Mouse (Mus musculus) midbrain, embryonic 11.5 days (tissue): Measurements from ENCODE around the gene Adap1. TPM values are rescaled to one million over a fixed set of nuclear protein-coding genes. Genes with fewer than 3 reads are reported as not detected.
A peak's percentile ranks its signal among the peaks of the same experiment; 100 is the strongest.

ENCODE experiments used
- ATAC-seq: fragments of 200-750 bp; cut with Nextera tagmentation; 2 replicates; pipeline ENCODE4 v1.8.0; 2017; ENCODE audit warnings: moderate TSS enrichment, moderate library complexity; ENCODE audit not compliant: low FRiP score
- DNase-seq: peaks from one replicate; pipeline ENCODE4 v3.0.0; 2015; ENCODE audit warnings: low spot score; ENCODE audit errors: missing footprints
- H3K27ac ChIP-seq: fragments of 300-500 bp; sonication (generic); 2 replicates; pipeline ENCODE4 v1.5.1; 2014; ENCODE audit warnings: low read depth, low read length
- H3K27me3 ChIP-seq: fragments of 300-500 bp; sonication (generic); 2 replicates; pipeline ENCODE4 v1.6.1; 2014; ENCODE audit warnings: mild to moderate bottlenecking, low read length, moderate library complexity, mixed read lengths; ENCODE audit not compliant: control insufficient read depth, insufficient read depth
- H3K36me3 ChIP-seq: fragments of 300-500 bp; sonication (generic); 2 replicates; pipeline ENCODE4 v1.6.1; 2014; ENCODE audit warnings: mild to moderate bottlenecking, low read length, moderate library complexity, mixed read lengths; ENCODE audit not compliant: control insufficient read depth, insufficient read depth
- H3K4me1 ChIP-seq: fragments of 300-500 bp; sonication (generic); 2 replicates; pipeline ENCODE4 v1.6.1; 2014; ENCODE audit warnings: low read length; ENCODE audit not compliant: control insufficient read depth, insufficient read depth
- H3K4me2 ChIP-seq: fragments of 300-500 bp; sonication (generic); 2 replicates; pipeline ENCODE4 v1.6.1; 2014; ENCODE audit warnings: mild to moderate bottlenecking, moderate library complexity
- H3K4me3 ChIP-seq: fragments of 300-500 bp; sonication (generic); 2 replicates; pipeline ENCODE4 v1.5.1; 2014; ENCODE audit warnings: low read depth, low read length
- H3K9ac ChIP-seq: fragments of 300-500 bp; sonication (generic); 2 replicates; pipeline ENCODE4 v1.6.1; 2014; ENCODE audit warnings: low read length
- H3K9me3 ChIP-seq: fragments of 300-500 bp; sonication (generic); 2 replicates; pipeline ENCODE4 v1.6.1; 2016; ENCODE audit warnings: low read length; ENCODE audit not compliant: control insufficient read depth
- whole genome bisulfite sequencing: fragments of 180-500 bp; shearing (Covaris S2); extraction: QIAGEN DNeasy Blood & Tissue Kit; methylation state at CpG from one replicate; pipeline ENCODE4 v1.1.7; 2014; 5-methylcytosine and 5-hydroxymethylcytosine counted together
- polyA plus RNA-seq: library from polyadenylated mRNA; unstranded; fragments of >200 nt; fragmentation: Nextera tagmentation; extraction: Ambion mirVana; gene quantifications from 2 replicates; pipeline ENCODE4 v1.2.1, GENCODE M21; 2014

Adap1 gene
- polyA plus RNA-seq, 1 experiment from 2014 or later: 2.4 TPM

DNA sequence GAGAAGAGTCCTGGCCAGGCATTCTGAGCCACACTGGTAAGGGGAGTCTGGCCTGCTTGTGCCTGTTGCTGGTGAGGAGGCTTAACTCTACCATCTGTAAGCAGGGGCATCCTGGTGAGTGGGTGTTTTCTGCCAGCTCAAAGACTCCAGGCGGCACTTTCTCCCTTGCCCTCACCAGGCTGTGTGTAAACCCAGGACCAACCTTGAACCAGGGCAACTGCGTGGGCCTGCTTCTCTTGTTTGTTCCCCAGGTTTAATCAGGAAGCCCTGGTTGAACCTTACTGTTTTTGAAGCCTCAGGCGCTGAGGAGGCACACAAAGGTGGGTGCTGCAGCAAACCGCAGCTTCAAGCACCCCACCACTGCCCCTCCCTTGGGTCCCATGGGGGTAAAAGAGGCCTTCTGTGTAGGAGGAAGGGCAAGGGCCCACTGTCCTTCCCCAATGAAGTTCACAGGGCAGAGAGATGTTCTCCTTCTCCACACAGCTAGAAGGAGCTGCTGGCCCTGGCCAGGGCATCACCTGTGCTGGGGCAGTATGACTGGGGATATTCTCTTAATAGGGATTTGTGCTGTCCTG lies 42.5 kb upstream of the Adap1 start:
- 94% methylated on average over 4 of the region's 4 CpGs for WGBS
- Histone ChIP-seq H3K27ac (no peak overlapping the region), H3K36me3 (no peaks in the 10 kb centered on the region), H3K9me3 (no peaks in the 10 kb centered on the region), H3K27me3 (no peaks in the 10 kb centered on the region), H3K4me1 (peaks cover 9% of the 10 kb centered on the region), H3K4me2 (no peak overlapping the region), H3K9ac (no peak overlapping the region), H3K4me3 (no peak overlapping the region)
- ATAC-seq: no peak
- DNase-seq: no peak

DNA sequence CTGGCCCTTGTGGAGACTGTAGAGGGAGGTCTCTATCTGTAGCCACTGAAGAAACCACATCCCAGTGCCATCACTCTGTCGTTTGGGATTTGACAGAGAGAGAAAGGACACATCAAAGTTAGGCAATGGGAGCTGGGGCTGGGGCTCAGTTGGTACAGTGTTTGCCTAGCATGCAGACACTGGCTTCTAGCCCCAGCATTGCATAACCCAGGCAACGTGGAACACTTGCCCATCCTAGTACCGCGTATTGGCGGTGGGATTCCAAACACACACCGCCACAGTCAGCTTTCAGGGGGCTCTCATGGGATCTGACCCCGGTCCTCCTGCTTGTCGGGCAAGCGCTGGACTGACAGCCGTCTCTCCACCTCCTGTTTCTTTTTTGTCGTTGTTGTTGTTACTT lies 41.1 kb upstream of the Adap1 start:
- WGBS: 84% methylated on average over 11 of the region's 11 CpGs
- Histone ChIP-seq H3K36me3 (no peaks in the 10 kb centered on the region), H3K9me3 (no peaks in the 10 kb centered on the region), H3K4me2 (no peak overlapping the region), H3K4me3 (no peak overlapping the region), H3K9ac (no peak overlapping the region), H3K27me3 (no peaks in the 10 kb centered on the region), H3K4me1 (peaks cover 3% of the 10 kb centered on the region), H3K27ac (no peak overlapping the region)
- ATAC-seq (no peak), DNase-seq (no peak)

DNA sequence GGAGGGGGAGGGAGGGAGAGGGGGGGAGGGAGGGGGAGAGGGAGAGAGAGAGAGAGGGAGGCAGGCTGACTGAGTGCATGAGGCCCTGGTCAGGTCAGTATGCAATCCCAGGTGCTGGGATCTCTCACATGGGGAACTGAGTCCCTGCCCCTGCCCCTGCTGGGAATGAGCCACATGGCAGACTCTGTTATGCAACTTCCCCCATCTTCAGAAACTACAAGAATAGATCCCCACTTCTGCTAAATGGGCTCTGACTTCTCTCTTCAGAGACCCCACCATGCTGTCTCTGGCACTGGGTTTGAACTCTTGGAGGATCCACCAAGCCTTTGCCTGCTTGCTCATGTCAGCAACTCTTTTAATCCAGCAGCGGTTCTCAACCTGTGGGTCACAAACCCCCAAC lies 40.4 kb upstream of the Adap1 start:
- no peaks in the 10 kb centered on the region for H3K27me3 ChIP-seq
- peaks cover 3% of the 10 kb centered on the region for H3K4me1 ChIP-seq
- no peaks in the 10 kb centered on the region for H3K9me3 ChIP-seq
- H3K27ac ChIP-seq: no peak overlapping the region
- 72% methylated on average over 1 of the region's 1 CpGs for WGBS
- H3K36me3 ChIP-seq: no peaks in the 10 kb centered on the region
- no peak overlapping the region for H3K4me2 ChIP-seq
- H3K4me3 ChIP-seq: no peak overlapping the region
- ATAC-seq (no peak), DNase-seq (no peak)
- no peak overlapping the region for H3K9ac ChIP-seq

DNA sequence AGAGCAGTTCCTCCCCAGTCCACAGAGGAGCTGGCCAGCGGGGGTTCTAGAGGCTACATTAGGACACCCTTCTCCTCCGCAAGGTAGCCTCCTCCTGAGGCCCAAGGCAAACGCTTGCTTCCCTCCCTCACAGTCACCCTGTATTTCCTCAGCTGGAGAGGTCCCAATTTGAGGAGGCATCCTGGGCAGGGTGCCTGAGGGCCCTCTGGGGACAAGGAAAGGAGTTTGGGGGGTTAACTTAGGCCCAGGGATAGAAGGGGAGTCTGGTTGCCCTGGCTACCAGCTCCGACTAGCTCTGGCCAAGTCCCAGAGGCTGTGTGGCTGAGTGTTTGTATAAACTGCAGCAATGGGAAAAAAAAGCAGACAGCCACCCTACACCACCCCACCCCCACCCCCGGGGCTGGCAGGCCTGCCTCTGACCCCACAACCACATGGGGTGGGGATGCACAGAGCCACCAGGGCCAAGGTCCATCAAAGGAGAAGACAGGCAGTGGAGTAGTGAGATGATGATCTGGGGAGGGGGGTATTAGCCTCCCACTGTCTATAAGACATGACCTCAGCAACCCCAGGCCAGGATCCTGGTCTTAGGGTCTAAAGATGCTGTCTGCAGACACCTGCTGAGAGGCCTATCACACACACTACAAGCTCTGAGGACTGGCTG lies 39.6 kb upstream of the Adap1 start:
- H3K4me3 ChIP-seq: no peak overlapping the region
- WGBS: 35% methylated on average over 5 of the region's 5 CpGs
- no peak overlapping the region; the same call in 1 of the 2 replicates for H3K9ac ChIP-seq
- no peaks in the 10 kb centered on the region for H3K9me3 ChIP-seq
- H3K27ac ChIP-seq: no peak overlapping the region
- ATAC-seq: peak; percentile 26; the same call in 1 of the 2 replicates
- no peaks in the 10 kb centered on the region for H3K36me3 ChIP-seq
- DNase-seq: peak; percentile 91
- no peak overlapping the region for H3K4me2 ChIP-seq
- no peaks in the 10 kb centered on the region for H3K27me3 ChIP-seq
- peaks cover 3% of the 10 kb centered on the region for H3K4me1 ChIP-seq

DNA sequence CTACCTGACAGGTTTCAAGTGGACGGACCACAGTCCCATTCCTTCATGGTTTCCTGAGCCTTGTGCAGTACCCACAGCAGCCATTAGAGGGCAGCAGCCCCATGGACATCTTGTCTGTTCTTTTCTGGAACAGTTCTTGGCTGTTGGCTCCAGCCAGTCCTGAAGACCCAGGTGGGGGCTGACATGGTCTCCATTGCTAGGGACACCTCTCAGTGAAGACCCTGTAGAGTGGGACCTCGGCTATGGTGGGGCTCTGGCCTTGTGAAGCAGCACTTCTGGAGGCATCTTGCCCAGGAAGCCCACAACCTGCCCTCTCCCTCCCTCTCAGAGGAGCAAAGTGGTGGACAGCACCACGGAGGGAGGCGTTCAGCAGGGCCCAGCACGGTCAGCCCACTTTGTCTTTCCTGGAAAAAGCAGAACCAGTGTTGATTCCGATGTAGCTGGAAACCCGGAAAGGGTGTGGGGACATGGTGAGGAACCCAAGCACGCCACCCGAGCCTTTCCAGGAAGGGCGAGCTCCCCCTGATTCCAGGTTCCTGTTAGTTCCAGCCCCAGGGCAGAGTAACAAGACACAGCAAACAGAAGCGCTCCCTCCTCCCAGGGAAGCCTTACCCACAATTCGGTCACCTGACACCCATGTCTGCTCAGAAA lies 39.0 kb upstream of the Adap1 start:
- peak; percentile 54 for ATAC-seq
- Histone ChIP-seq H3K9ac (no peak overlapping the region; the same call in 1 of the 2 replicates), H3K4me1 (peaks cover 3% of the 10 kb centered on the region), H3K27me3 (no peaks in the 10 kb centered on the region), H3K36me3 (no peaks in the 10 kb centered on the region), H3K9me3 (no peaks in the 10 kb centered on the region), H3K27ac (no peak overlapping the region), H3K4me3 (no peak overlapping the region), H3K4me2 (no peak overlapping the region)
- 40% methylated on average over 12 of the region's 12 CpGs for WGBS
- DNase-seq: peak; percentile 99

DNA sequence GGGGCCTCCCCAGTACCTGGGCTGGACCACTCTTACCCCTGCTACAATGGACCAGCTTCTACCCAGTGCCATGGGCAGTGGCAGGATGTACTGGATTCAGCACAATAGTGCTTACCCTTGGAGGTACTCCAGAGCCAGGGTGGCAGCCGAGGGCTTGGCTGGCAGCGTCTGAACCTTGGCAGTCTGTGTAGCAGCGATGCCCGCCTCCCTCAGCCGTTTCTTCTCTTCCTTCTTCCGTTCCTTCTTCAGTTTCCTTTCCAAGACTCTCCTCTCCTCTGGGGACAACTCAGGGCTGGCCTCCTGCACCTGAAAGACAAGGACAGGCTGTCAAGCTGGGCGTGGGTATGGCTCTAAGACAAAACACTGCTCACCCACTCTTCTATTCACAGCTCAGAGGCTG lies 38.4 kb upstream of the Adap1 start:
- Histone ChIP-seq H3K9ac (no peak overlapping the region), H3K9me3 (no peaks in the 10 kb centered on the region), H3K4me2 (no peak overlapping the region), H3K27ac (no peak overlapping the region), H3K27me3 (no peaks in the 10 kb centered on the region), H3K4me3 (no peak overlapping the region), H3K36me3 (no peaks in the 10 kb centered on the region), H3K4me1 (peaks cover 3% of the 10 kb centered on the region)
- WGBS: 72% methylated on average over 7 of the region's 7 CpGs
- ATAC-seq: no peak
- DNase-seq: no peak

DNA sequence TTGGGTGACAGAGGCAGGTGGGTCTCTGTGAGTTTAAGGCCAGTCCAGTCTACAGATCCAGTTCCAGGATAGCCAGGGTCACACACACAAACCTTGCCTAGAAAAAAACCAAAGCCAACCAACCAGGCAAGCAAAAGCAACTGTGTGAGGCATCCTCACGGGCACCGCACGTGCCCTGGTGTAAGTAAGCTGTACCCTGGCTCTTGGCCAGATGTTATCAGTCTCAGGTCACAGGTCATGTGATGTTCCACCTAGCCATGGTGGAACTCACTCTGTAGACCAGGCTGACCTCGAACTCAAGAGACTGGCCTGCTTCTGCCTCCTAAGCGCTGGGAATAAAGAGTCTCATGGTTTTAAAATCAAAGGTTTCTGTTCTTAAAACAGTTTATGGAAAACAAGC lies 33.8 kb upstream of the Adap1 start:
- Histone ChIP-seq H3K27me3 (no peaks in the 10 kb centered on the region), H3K27ac (no peak overlapping the region), H3K36me3 (no peaks in the 10 kb centered on the region), H3K9ac (no peak overlapping the region), H3K4me1 (no peaks in the 10 kb centered on the region), H3K4me3 (no peak overlapping the region), H3K4me2 (no peak overlapping the region), H3K9me3 (no peaks in the 10 kb centered on the region)
- ATAC-seq (no peak), DNase-seq (no peak)
- WGBS: 94% methylated on average over 5 of the region's 5 CpGs

DNA sequence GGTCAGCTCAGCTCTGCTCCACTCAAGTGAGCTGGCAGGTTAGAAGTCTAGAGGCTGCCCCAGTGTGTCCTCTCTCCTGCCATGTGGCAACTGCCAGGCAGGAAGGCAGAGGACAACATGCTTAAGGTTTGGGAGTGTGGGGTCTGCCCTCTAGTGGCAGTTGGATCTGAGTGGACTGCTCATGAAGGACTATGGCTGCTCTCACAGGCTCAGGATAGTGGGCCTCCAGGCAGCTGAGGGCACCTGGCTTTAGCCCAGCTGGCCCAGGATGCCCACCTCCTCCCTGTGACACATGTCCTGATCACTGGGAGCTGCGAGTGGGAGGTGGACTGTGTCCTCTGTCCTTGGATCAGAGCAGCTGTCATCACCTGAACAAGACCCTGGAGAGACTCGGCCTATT lies 33.2 kb upstream of the Adap1 start:
- H3K4me2 ChIP-seq: no peak overlapping the region
- DNase-seq (no peak), ATAC-seq (peak; percentile 15; the same call in 1 of the 2 replicates)
- no peaks in the 10 kb centered on the region for H3K27me3 ChIP-seq
- no peaks in the 10 kb centered on the region for H3K36me3 ChIP-seq
- WGBS: 81% methylated on average over 2 of the region's 2 CpGs
- H3K9ac ChIP-seq: no peak overlapping the region
- no peaks in the 10 kb centered on the region for H3K9me3 ChIP-seq
- no peak overlapping the region for H3K27ac ChIP-seq
- H3K4me3 ChIP-seq: no peak overlapping the region
- H3K4me1 ChIP-seq: no peaks in the 10 kb centered on the region

DNA sequence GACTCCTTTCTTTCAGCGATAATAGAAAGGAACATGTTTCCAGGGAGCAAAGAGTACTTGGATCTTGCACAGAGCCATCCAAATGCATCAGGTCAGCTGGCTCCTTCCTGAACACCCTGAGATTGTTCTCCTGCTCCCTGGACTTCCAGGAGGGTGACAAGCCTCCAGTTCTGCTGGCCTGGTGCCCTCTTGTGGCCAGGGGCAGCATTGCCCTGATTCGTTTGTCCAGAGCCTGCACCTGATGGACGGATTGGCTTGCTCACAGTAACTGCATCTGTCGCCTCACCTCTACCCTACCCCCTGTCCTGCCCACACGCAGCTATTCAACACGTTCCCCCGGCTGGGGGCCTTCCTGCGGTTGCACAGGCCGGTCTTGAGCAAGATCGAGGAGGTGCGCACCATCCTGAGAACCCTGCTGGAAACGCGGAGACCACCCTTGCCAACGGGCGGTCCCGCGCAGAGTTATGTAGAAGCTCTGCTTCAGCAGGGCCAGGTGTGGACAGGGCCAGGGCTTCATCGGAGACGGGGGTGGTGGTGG lies 29.9 kb upstream of the Adap1 start:
- no peak overlapping the region for H3K4me3 ChIP-seq
- WGBS: 36% methylated on average over 19 of the region's 19 CpGs
- no peaks in the 10 kb centered on the region for H3K36me3 ChIP-seq
- H3K9me3 ChIP-seq: no peaks in the 10 kb centered on the region
- H3K4me1 ChIP-seq: no peaks in the 10 kb centered on the region
- H3K27ac ChIP-seq: no peak overlapping the region
- peak; percentile 97 for DNase-seq
- no peaks in the 10 kb centered on the region for H3K27me3 ChIP-seq
- no peak overlapping the region for H3K9ac ChIP-seq
- H3K4me2 ChIP-seq: no peak overlapping the region
- ATAC-seq: peak; percentile 27; the same call in 1 of the 2 replicates
